Mouse (Mus musculus): ENCODE results near the gene Ptpn5. TPM values are rescaled to one million over a fixed set of nuclear protein-coding genes. Genes with fewer than 3 reads are reported as not detected.

Ptpn5 gene
- total and polyA plus RNA-seq, 3 experiments = not detected

GRCm38 (mm10) chr7:47099306-47099705 lies 34.2 kb downstream of the Ptpn5 start:
- no peak overlapping the region for H3K9ac ChIP-seq (ENCODE audit: low read depth, low read length)
- no peaks in the 10 kb centered on the region for H3K36me3 ChIP-seq (ENCODE audit: control insufficient read depth, insufficient read depth, low read length)
- TF ChIP-seq EP300 (IDR thresholded peaks at IDR 0.05; ENCODE audit: insufficient read depth, low read depth, low read length) (no peak), CTCF (IDR thresholded peaks at IDR 0.05) (no peak), POLR2A (IDR thresholded peaks at IDR 0.05; ENCODE audit: insufficient read depth, low read depth, low read length) (no peak)
- WGBS = 82% methylated on average over 7 of the region's 7 CpGs
- no peak for DNase-seq
- H3K27me3 ChIP-seq (ENCODE audit: control insufficient read depth, insufficient read depth, low read length) = no peaks in the 10 kb centered on the region
- H3K4me1 ChIP-seq (ENCODE audit: control insufficient read depth, insufficient read depth, low read length) = no peaks in the 10 kb centered on the region
- H3K27ac ChIP-seq = no peak overlapping the region
- intact Hi-C loops (cut with DNase I) = no loop called here
- H3K4me3 ChIP-seq = no peak overlapping the region
- H3K79me2 ChIP-seq (replicated peaks; ENCODE audit: control insufficient read depth, insufficient read depth, low read length) = no peaks in the 10 kb centered on the region

GRCm38 (mm10) chr7:47098044-47098443 lies 35.4 kb downstream of the Ptpn5 start:
- DNase-seq = no peak
- no peaks in the 10 kb centered on the region for H3K27me3 ChIP-seq (ENCODE audit: control insufficient read depth, insufficient read depth, low read length)
- no peak for TF ChIP-seq EP300 (IDR thresholded peaks at IDR 0.05; ENCODE audit: insufficient read depth, low read depth, low read length)
- no peak overlapping the region for H3K9ac ChIP-seq (ENCODE audit: low read depth, low read length)
- WGBS = 52% methylated on average over 7 of the region's 7 CpGs
- no peaks in the 10 kb centered on the region for H3K4me1 ChIP-seq (ENCODE audit: control insufficient read depth, insufficient read depth, low read length)
- H3K36me3 ChIP-seq (ENCODE audit: control insufficient read depth, insufficient read depth, low read length) = no peaks in the 10 kb centered on the region
- no peak overlapping the region for H3K4me3 ChIP-seq
- H3K27ac ChIP-seq = no peak overlapping the region
- H3K79me2 ChIP-seq (replicated peaks; ENCODE audit: control insufficient read depth, insufficient read depth, low read length) = no peaks in the 10 kb centered on the region
- intact Hi-C loops (cut with DNase I) = no loop called here

- no peak for TF ChIP-seq EP300 (IDR thresholded peaks at IDR 0.05; ENCODE audit: insufficient read depth, low read depth, low read length)
- no peak for TF ChIP-seq CTCF (IDR thresholded peaks at IDR 0.05)
- TF ChIP-seq POLR2A (IDR thresholded peaks at IDR 0.05; ENCODE audit: insufficient read depth, low read depth, low read length) = no peak
- Histone ChIP-seq H3K27ac (no peak overlapping the region), H3K4me1 (ENCODE audit: control insufficient read depth, insufficient read depth, low read length) (no peaks in the 10 kb centered on the region), H3K27me3 (ENCODE audit: control insufficient read depth, insufficient read depth, low read length) (no peaks in the 10 kb centered on the region), H3K79me2 (replicated peaks; ENCODE audit: control insufficient read depth, insufficient read depth, low read length) (no peaks in the 10 kb centered on the region), H3K36me3 (ENCODE audit: control insufficient read depth, insufficient read depth, low read length) (no peaks in the 10 kb centered on the region), H3K9ac (ENCODE audit: low read depth, low read length) (no peak overlapping the region), H3K4me3 (no peak overlapping the region)
- DNase-seq = no peak
- intact Hi-C loops (cut with DNase I) = no loop called here
- 56% methylated on average over 2 of the region's 2 CpGs for WGBS
These were observed 38.5 kb downstream of the Ptpn5 start for GRCm38 (mm10) chr7:47094969-47095368.

GRCm38 (mm10) chr7:47093935-47094334 lies 39.5 kb downstream of the Ptpn5 start:
- TF ChIP-seq CTCF (IDR thresholded peaks at IDR 0.05) (no peak), EP300 (IDR thresholded peaks at IDR 0.05; ENCODE audit: insufficient read depth, low read depth, low read length) (no peak), POLR2A (IDR thresholded peaks at IDR 0.05; ENCODE audit: insufficient read depth, low read depth, low read length) (no peak)
- Histone ChIP-seq H3K36me3 (ENCODE audit: control insufficient read depth, insufficient read depth, low read length) (no peaks in the 10 kb centered on the region), H3K9ac (ENCODE audit: low read depth, low read length) (no peak overlapping the region), H3K4me1 (ENCODE audit: control insufficient read depth, insufficient read depth, low read length) (no peaks in the 10 kb centered on the region), H3K79me2 (replicated peaks; ENCODE audit: control insufficient read depth, insufficient read depth, low read length) (no peaks in the 10 kb centered on the region), H3K4me3 (no peak overlapping the region), H3K27me3 (ENCODE audit: control insufficient read depth, insufficient read depth, low read length) (no peaks in the 10 kb centered on the region), H3K27ac (no peak overlapping the region)
- DNase-seq = no peak
- WGBS = 87% methylated on average over 5 of the region's 5 CpGs
- intact Hi-C loops (cut with DNase I) = no loop called here

GRCm38 (mm10) chr7:47085075-47085474 lies 48.4 kb downstream of the Ptpn5 start:
- H3K27me3 ChIP-seq (ENCODE audit: control insufficient read depth, insufficient read depth, low read length) = no peaks in the 10 kb centered on the region
- 38% methylated on average over 1 of the region's 1 CpGs for WGBS
- no peaks in the 10 kb centered on the region for H3K79me2 ChIP-seq (replicated peaks; ENCODE audit: control insufficient read depth, insufficient read depth, low read length)
- H3K9ac ChIP-seq (ENCODE audit: low read depth, low read length) = no peak overlapping the region
- no peak overlapping the region for H3K27ac ChIP-seq
- DNase-seq = no peak
- TF ChIP-seq POLR2A (IDR thresholded peaks at IDR 0.05; ENCODE audit: insufficient read depth, low read depth, low read length) (no peak), EP300 (IDR thresholded peaks at IDR 0.05; ENCODE audit: insufficient read depth, low read depth, low read length) (no peak), CTCF (IDR thresholded peaks at IDR 0.05) (no peak)
- H3K4me1 ChIP-seq (ENCODE audit: control insufficient read depth, insufficient read depth, low read length) = peaks cover 2% of the 10 kb centered on the region; the same call in 1 of the 2 replicates
- intact Hi-C loops (cut with DNase I) = no loop called here
- H3K36me3 ChIP-seq (ENCODE audit: control insufficient read depth, insufficient read depth, low read length) = no peaks in the 10 kb centered on the region
- H3K4me3 ChIP-seq = no peak overlapping the region

- 23% methylated on average over 6 of the region's 6 CpGs for WGBS
- Histone ChIP-seq H3K27me3 (ENCODE audit: control insufficient read depth, insufficient read depth, low read length) (no peaks in the 10 kb centered on the region), H3K4me3 (no peak overlapping the region), H3K4me1 (ENCODE audit: control insufficient read depth, insufficient read depth, low read length) (peaks cover 2% of the 10 kb centered on the region; the same call in 1 of the 2 replicates), H3K27ac (no peak overlapping the region), H3K36me3 (ENCODE audit: control insufficient read depth, insufficient read depth, low read length) (no peaks in the 10 kb centered on the region), H3K9ac (ENCODE audit: low read depth, low read length) (no peak overlapping the region), H3K79me2 (replicated peaks; ENCODE audit: control insufficient read depth, insufficient read depth, low read length) (no peaks in the 10 kb centered on the region)
- no peak for TF ChIP-seq POLR2A (IDR thresholded peaks at IDR 0.05; ENCODE audit: insufficient read depth, low read depth, low read length)
- TF ChIP-seq EP300 (IDR thresholded peaks at IDR 0.05; ENCODE audit: insufficient read depth, low read depth, low read length) = peak; percentile 89
- peak; percentile 96 for TF ChIP-seq CTCF (IDR thresholded peaks at IDR 0.05)
- DNase-seq = peak; percentile 70 to 82
- intact Hi-C loops (cut with DNase I) = loop anchor here (1.0 to 2.0 kb wide), 4 partner anchors 30 to 118 kb away; partner anchors contain the start of gene Tmem86a
These were observed 52.2 kb downstream of the Ptpn5 start for GRCm38 (mm10) chr7:47081277-47081676.
